Mouse (Mus musculus) lung, postnatal 0 days (tissue): ENCODE data around the gene Tnfaip6.
A peak's percentile ranks its signal among the peaks of the same experiment; 100 is the strongest.

Experiments used
- CTCF ChIP-seq: IDR thresholded peaks from 2 replicates; pipeline ENCODE4 v1.5.1; 2016; ENCODE audit warnings: antibody characterized with exemption, mild to moderate bottlenecking
- EP300 ChIP-seq: IDR thresholded peaks from 2 replicates; pipeline ENCODE4 v1.6.1; 2016; ENCODE audit warnings: antibody characterized with exemption, mild to moderate bottlenecking, control low read depth

DNA sequence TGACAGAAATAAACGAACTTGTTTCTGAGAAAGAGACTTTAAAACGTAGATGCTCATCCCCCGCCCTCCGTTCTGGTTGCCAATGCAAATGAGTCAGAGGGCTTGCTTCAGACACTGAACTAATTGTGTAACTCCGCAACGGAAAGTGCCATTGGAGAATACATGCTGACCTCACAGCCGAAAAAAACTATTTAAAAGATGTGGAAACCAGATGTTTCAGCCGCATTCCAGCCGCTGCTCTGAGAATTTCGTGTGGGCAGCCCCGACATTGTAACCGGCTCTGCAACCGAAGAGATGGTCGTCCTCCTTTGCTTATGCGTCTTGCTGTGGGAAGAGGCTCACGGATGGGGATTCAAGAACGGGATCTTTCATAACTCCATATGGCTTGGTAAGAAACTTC, at the start of gene Tnfaip6:
- peak; percentile 72 for TF ChIP-seq EP300
- no peak for TF ChIP-seq CTCF
